Mouse (Mus musculus): Measurements from ENCODE around the gene Ucma.

Ucma gene

DNA sequence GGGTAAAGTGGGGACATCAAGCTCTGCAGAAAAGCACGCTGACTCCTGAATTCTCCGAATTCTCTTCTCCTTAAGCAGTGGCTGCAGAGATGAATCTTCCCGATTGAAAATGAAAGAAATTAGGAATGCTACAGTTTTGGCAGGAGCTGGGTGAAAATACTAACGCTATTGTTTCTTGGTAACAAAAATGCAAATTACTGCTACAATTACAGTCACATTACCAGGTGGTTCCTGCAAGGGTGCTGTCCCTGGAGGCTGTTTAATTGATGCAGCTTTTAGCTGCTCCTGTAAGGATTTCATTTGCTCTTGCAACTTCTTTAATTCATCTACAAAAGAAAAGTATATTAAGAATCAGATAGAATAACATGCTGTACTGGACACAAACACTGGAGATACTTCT is 31.2 kb downstream of the Ucma start:
- no peak for DNase-seq

DNA sequence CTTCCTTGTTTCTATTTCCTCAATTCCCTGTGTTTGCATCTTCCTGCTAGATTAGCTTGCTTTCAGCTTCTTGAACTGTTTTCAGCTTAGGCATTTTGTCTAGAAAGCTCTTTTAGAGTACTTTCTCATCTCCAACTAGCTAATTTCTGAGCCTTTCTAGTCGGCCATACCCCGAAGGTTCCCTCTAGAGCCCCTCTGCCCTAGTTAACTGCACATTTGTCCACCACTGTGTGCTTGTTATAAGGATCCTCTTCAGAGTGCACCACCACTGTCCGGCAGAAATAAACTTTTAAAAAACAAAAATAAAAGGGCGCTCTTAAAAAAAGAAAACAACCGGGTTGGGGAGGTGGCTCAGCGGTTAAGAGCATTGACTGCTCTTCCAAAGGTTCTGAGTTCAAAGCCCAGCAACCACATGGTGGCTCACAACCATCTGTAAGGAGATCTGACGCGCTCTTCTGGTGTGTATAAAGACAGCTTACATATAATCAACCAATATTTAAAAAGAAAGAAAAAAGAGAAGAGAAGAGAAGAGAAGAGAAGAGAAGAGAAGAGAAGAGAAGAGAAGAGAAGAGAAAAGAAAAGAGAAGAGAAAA is 36.1 kb downstream of the Ucma start:
- no peak for DNase-seq

DNA sequence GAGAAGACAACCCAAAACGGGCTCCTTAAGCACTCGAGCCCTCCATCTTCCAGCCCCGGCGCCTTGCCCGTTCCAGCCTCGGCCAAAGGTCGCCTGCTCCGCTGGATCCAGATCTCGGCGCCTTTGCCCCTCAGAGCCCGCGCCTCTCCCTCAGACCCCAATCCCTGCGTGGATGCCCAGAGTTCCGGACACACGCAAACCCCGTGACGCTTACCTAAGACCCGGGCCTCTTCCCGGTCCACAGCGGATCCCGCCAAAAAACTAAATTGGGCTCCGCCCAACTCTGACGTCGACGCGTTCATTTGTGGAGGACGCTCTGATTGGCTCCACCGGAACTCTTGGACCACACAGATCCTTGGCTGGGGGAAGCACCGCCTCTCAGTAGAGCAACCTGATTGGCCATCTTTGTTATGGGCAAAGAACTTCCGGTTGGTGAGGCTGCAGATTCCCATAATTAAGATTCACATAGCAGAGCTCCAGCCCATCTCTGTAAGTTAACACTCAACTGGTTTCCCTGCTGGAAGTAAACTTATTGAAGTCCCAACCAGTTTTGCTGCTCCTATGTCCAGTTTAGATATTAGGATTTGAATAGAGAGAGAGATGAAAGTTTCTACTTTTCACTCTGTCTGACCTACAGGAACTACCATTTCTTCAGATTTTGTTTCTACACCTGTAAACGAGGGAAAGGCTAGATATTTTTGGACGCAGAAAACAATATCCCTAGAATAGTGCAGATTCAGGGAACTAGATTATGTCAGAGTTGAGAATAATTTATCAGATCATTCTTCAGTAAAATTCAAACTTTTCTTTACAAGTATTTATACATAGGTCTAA is 36.8 kb downstream of the Ucma start, which contains the start of gene Mcm10:
Gene Mcm10, minus strand, starts transcription at position 301 of the 834 bp plus-strand sequence.
- peak; percentile 92 for DNase-seq

DNA sequence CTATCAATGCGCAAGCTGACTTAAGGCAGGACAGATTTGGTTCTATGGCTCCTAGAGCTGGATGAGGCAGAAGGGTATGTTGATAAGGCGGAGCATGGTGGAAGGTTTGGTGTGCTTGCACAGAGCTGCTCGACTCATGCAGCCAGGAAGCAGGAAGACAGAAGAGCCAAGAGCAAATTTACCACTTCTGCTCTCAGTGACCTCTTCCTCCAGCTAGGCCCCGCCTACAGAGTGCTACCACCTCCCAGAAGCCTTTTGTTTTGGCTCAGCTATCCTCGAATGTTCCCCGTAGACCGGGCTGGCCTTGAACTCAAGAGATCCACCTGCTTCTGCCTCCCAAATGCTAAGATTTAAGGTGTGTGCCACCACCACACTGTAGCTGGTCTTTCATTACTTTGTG is 38.7 kb downstream of the Ucma start:
- DNase-seq, result peak; percentile 15

DNA sequence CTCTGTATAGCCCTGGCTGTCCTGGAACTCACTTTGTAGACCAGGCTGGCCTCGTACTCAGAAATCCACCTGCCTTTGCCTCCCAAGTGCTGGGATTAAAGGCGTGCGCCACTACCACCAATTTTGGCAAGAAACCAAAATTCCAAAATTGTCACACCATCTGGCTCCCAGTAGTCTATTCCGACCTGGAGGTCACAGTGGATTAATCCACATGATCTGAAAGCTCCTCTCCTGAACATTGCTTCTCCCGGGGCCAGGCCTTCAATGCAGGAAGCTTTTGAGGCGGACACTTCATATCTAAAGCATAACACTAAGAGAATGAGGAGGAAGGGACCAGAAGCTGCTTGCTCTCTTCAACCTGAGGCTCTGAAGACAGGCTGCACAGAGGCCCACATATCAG is 39.6 kb downstream of the Ucma start:
- DNase-seq, result no peak

DNA sequence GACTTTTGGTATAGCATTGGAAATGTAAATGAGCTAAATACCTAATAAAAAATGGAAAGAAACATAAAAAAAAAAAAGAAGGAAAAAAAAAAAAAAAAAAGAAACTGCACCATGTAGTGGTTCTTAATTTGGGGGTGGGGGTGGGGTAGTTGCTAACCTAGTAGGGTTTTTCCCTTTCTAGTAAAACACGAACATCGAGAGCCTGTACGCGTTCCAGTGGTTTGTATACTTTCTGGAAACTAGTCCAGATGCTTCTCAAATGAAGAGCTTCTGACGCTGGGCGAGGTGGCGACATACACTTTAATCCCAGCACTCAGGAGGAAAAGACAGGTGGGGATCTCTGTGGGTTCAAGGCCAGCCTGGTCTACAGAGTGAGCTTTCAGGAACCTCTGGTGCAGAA is 41.0 kb downstream of the Ucma start:
- no peak for DNase-seq

DNA sequence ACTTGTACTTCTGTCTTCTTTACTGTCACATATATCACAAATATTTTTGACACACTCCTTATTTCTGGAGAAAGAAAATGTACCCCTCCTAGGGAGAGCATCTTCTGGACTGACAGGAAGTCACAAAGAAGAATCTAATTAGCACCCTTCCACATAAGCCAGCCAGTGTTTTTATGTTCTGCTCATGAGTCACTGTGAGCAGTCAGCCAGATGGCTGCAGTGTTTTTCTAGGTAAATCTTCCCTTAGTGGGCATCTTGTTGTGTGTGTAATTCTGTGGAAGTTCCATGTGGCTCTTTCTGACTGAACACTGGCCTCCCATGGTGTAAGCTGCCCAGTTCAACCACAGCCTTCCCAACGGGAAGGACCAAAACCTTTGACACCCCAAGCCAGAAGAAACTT is 43.8 kb downstream of the Ucma start:
- DNase-seq, result no peak

DNA sequence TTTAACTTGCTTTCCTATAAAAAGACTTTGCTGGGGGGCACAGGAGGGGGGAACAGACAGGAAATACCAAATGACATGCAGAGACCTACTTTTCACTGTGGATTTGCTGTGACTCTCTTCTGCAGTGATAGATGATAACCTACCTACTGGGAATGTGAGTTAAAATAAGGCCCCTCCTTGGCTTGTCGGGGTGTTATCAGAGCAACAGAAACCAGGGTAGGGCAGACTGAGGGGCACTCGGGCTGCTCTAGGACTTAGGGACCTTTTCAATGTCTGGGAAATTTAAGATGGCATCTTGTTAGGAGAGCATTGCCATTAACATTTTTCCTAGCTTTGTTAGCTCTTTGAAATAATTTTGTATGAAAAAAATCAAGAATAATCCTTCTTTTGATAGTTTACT is 47.4 kb downstream of the Ucma start:
- no peak for DNase-seq

DNA sequence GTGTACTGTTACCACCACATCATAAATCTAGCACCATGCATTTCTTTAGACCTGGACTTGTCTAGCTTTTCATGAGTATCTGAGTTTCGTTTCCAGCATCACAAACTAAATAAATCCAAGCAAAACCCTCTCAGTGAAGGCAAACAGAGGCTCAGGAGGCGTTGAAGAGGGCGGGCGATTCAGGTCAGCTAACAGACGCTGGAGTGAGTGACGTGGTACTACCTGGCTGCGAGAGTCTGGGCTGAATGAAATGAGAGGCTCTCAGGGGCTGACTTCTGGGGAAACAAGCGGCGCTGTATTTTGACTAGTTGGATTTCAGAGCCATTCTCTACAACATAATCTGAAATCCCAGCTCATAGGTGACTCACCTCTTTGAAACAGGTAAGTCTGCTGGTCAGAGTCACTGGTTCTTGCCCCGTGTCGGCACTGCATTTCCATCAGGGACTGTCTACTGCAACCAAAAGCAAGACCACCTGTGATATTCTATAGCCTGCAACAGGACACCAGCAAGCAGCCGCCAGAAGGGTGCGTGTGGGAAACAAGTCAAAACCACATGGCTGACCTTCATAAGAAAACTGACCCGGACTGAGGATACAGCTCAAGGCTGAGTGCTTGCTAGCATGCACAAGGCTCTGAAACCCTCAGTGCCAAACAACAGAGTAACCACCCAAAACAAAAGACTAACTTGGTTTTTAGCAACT is 47.9 kb downstream of the Ucma start:
- DNase-seq, result no peak

DNA sequence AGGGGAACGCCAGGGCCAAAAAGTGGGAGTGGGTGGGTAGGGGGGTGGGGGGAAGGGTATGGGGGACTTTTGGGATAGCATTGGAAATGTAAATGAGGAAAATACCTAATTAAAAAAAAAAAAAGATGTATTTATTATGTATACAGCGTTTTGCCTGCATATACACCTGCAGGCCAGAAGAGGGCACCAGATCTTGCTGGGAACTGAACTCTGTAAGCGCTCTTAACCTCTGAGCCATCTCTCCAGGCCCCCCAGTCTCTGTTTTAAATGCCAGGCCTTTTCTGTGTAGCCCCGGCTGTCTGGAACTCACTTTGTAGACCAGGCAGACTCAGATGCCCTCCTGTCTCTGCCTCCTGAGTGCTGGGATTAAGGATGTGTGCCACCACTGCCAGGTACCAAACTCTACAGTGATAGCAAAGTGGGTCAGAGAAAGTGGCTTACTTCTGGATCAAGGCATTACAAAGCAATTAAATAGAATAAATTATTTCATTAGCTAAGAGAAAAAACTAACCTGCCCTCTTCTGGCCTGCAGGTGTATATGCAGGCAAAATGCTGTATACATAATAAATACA is 49.3 kb downstream of the Ucma start:
- peak; percentile 17 for DNase-seq

DNA sequence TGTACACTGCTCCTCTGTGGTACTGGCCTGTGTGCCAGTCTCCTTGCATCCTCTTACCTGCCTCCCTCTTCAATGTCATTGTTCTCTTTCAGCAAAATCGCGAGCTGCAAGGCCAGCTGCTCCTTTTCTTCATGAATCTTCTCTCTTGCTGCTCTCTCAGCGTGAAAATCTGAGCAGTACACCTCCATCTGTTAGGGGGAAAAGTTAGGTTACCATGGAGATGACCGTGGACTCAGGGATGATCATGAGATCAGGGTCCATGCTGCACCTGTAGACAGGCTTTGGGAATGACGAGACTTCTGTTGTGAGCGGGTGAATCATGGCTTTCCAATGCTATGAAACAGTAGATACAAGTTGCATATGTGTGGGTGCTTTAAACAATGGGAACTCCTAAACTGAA is 51.1 kb downstream of the Ucma start:
- DNase-seq, result no peak

DNA sequence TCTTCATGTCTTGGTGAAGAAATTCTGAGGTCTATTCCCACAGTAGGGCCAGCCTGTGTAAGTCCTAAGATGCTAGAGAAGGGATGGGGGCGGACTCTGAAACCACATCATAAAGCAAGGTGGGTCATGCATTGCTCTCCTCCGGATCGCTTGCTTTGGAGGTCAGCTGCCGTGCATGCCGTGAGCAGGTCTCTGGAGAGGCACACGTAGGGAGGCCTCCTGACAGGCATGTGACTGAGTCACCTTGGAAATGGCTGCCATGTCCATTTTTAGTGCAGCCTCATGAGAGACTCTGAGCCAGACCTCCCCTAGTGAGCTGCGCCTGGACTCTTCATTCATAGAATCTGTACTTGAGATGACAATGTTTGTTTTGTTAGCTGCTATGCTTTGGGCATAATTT is 52.1 kb downstream of the Ucma start:
- no peak for DNase-seq

DNA sequence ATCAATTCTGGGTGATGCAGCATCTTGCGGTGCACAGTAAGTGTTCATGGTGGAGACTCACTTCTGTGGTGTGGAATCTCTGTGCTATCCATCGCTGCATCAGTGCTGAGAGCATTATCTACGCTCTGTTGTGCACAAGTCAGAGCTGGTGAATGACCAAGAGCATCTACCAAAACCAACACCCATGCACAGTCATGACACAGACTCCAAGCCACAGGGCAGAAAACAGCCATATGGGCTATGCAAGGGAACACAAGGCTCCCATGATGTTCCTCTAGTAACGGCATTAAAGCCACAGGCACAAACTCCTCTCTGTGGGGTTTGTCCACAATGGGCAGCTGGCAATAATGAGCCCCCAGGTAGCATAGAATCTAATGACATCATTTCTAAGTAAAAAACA is 53.9 kb downstream of the Ucma start:
- DNase-seq, result no peak

DNA sequence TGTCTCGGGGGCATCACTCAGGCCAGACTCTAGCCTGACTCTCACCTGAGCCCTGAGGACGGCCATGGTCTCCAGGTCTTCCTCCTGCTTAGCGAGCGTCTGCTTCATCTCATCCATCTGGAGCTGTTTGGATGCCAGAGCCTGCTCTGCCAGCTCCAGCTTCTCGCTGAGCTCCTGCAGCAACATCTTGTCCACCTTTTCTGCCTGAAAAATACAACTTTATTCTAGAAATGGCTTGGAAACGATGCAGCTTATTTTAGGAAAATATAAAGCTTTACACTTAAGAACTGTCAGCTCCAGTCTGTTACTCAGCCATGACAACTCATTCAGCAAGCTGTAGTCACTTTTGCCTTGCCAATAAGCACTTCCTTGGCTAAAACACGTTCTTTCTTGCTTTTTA is 55.3 kb downstream of the Ucma start:
- no peak for DNase-seq

DNA sequence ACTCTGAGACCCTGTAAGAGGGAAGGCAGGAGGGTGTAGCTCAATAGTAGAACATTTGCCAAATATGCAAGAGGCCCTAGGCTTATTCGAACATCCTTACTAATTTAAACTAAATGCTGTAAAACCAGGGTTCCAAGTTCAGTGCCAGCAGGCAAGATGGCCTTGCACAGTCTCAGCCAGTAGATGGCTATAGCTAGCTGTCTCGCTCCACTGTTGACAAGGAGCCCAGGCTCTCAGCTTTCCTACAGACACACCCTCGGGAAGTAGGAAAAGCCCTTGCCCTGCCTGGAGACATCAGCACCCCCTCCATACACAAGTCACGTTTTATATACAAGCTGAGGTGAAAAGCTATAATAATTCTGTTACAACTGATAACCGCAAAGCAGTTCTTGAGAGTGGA is 56.7 kb downstream of the Ucma start:
- no peak for DNase-seq

DNA sequence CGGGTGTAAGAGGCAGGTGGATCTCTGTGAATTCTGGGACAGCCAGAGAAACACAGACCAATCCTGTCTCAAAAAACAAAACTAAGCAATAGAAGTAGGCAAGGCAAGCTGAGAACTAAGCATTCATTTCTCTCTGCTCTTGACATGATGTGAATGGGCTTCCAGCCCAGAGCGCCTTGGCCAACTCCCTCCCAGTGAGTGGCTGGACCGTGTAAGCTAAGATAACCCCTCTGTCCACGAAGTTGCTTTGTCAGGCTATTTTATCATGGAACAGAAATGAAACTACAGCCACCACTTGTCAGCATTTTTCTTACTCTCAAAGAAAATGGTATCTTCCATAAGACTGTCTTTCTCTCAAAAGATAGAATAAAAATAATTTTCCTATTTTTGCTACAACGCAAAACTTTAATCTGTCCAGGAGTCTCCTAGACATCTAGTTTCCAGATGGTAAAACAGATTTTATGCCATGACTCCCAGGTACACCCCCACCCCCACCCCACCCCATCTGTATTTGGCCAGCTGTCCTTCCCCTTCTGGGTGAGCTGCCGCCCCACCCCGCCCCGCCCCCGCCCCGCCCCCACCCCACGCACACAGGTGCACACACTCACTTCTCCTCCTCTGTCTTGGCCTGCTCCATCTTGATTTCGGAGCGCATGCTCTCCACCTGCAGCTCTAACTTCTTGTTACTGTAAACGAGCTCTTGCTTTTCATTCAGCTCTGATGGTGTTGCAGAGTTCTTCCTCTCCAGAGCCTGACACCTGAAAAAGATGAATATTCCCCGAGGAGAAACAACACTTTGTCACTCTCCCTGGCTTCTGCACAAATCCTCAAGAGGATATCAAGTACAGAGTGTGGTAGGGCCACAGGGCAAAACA is 57.9 kb downstream of the Ucma start:
- DNase-seq, result no peak

DNA sequence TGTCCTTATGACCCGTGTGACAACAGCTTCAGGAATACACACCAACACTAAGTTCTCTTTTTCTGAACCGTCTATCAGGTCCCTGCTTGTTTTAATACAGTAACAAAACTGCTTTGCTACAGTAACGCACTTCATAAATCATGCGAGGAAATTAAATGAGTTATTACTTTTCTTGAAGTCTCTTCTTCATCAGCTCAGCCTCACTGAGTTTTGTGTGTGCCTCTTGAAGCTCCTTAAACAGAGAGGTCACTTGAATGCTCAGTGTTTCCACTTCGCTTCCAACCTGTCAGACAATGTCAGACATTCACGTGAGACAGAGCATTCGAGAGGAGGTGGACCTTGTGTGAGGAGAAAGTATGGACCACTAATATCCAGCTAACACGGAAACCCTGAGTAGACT is 58.9 kb downstream of the Ucma start:
- DNase-seq, result no peak

DNA sequence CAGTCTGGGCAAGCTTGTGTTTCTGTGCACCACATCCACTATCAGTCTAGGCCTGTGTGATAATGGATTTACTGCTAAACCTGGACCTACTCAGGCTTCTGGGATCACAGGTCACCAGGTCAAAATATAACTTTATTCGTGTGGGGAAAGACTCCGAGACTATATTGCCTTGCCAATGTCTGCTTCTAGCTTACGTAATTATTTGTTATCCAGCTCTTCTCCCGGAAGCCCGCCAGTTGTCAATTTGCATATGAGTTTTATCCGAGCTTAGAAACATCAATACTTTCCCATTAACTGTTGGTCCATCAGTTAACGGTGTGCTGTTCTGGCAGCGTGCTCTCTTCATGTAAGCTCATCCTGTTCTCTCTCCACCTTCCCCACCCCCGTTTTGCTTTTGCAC is 59.3 kb downstream of the Ucma start:
- DNase-seq, result no peak

Data from thymus, postnatal 14 days (tissue).